Mouse (Mus musculus) heart, postnatal 0 days (tissue): ENCODE data around the gene St6galnac6.

Source experiments
- CTCF ChIP-seq: IDR thresholded peaks from 2 replicates; pipeline ENCODE4 v1.5.1; 2016; ENCODE audit warnings: antibody characterized with exemption, control low read depth, low read depth
- EP300 ChIP-seq: IDR thresholded peaks from 2 replicates; pipeline ENCODE4 v1.6.1; 2016; ENCODE audit warnings: antibody characterized with exemption, low read depth

GRCm38 (mm10) chr2:32644083-32644482 is 44.6 kb downstream of the St6galnac6 start:
- no peak for TF ChIP-seq CTCF
- TF ChIP-seq EP300, result no peak
